Mouse (Mus musculus) forebrain, embryonic 15.5 days (tissue): ENCODE results near the gene Ssh1. TPM values are rescaled to one million over a fixed set of nuclear protein-coding genes. Genes with fewer than 3 reads are reported as not detected.

Source experiments
- ATAC-seq: fragments of 200-750 bp; cut with Nextera tagmentation; replicated peaks from 2 replicates; pipeline ENCODE4 v1.8.0; 2017; ENCODE audit warnings: mild to moderate bottlenecking, moderate TSS enrichment, moderate library complexity
- H3K27ac ChIP-seq: fragments of 300-500 bp; sonication (generic); replicated peaks from 2 replicates; pipeline ENCODE4 v1.5.1; 2015; ENCODE audit warnings: mild to moderate bottlenecking, inconsistent platforms
- H3K27me3 ChIP-seq: fragments of 300-500 bp; sonication (generic); 2 replicates; pipeline ENCODE4 v1.6.1; 2015; ENCODE audit warnings: inconsistent platforms
- H3K36me3 ChIP-seq: fragments of 300-500 bp; sonication (generic); 2 replicates; pipeline ENCODE4 v1.6.1; 2015; ENCODE audit warnings: mild to moderate bottlenecking, inconsistent platforms
- H3K4me1 ChIP-seq: fragments of 300-500 bp; sonication (generic); 2 replicates; pipeline ENCODE4 v1.6.1; 2015; ENCODE audit warnings: inconsistent platforms
- H3K4me2 ChIP-seq: fragments of 300-500 bp; sonication (generic); replicated peaks from 2 replicates; pipeline ENCODE4 v1.6.1; 2015; ENCODE audit warnings: mild to moderate bottlenecking, inconsistent platforms
- H3K4me3 ChIP-seq: fragments of 300-500 bp; sonication (generic); 2 replicates; pipeline ENCODE4 v1.5.1; 2015; ENCODE audit warnings: mild to moderate bottlenecking, inconsistent platforms
- H3K9ac ChIP-seq: fragments of 300-500 bp; sonication (generic); replicated peaks from 2 replicates; pipeline ENCODE4 v1.6.1; 2015; ENCODE audit warnings: mild to moderate bottlenecking, inconsistent platforms
- H3K9me3 ChIP-seq: fragments of 300-500 bp; sonication (generic); 2 replicates; pipeline ENCODE4 v1.6.1; 2016; ENCODE audit warnings: inconsistent platforms
- WGBS: fragments of 180-500 bp; shearing (Covaris S2); methylation state at CpG from one replicate; pipeline ENCODE4 v1.1.7; 2015; ENCODE audit warnings: mixed read lengths; 5-methylcytosine and 5-hydroxymethylcytosine counted together
- polyA plus RNA-seq: library from polyadenylated mRNA; unstranded; fragments of >200 nt; fragmentation: Nextera tagmentation; extraction: Ambion mirVana; gene quantifications from 2 replicates; pipeline ENCODE4 v1.2.1, GENCODE M21; 2015

Ssh1 gene
- polyA plus RNA-seq, 1 experiment from 2014 or later, result 12.8 TPM

- Histone ChIP-seq H3K27ac (no peak overlapping the region), H3K4me1 (peaks cover 63% of the 10 kb centered on the region), H3K4me3 (no peak overlapping the region), H3K9me3 (no peaks in the 10 kb centered on the region), H3K4me2 (no peak overlapping the region), H3K27me3 (no peaks in the 10 kb centered on the region), H3K9ac (no peak overlapping the region), H3K36me3 (no peaks in the 10 kb centered on the region)
- no peak for ATAC-seq
- WGBS, result 81% methylated on average over 12 of the region's 12 CpGs
Observed at GRCm38 (mm10) chr5:113899543-113899942, 94.2 kb downstream of the Ssh1 start.

DNA sequence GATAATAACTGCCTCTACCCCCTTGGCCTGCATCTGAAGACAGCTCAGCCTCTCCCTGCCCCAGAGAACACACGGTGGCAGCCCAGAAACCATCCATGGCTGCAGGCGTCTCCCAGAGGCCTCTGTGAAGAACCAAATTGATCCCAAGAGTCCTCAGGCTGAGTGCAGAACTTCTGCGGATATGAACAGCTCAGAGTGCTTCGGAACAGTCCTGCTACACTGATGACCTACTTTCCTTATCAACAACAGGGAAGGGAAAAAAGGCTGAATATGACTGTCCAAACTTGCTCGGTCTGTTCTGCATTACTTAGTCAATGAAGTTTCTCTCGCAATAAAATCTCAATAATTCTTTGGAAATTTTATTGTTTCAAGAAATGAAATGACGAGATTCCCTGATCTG, 101.7 kb downstream of the Ssh1 start:
- 87% methylated on average over 7 of the region's 7 CpGs for WGBS
- H3K27ac ChIP-seq, result no peak overlapping the region
- no peak overlapping the region for H3K4me2 ChIP-seq
- H3K4me3 ChIP-seq, result no peak overlapping the region
- no peaks in the 10 kb centered on the region for H3K27me3 ChIP-seq
- ATAC-seq, result no peak
- no peaks in the 10 kb centered on the region for H3K9me3 ChIP-seq
- peaks cover 40% of the 10 kb centered on the region for H3K4me1 ChIP-seq
- no peaks in the 10 kb centered on the region for H3K36me3 ChIP-seq
- no peak overlapping the region for H3K9ac ChIP-seq

DNA sequence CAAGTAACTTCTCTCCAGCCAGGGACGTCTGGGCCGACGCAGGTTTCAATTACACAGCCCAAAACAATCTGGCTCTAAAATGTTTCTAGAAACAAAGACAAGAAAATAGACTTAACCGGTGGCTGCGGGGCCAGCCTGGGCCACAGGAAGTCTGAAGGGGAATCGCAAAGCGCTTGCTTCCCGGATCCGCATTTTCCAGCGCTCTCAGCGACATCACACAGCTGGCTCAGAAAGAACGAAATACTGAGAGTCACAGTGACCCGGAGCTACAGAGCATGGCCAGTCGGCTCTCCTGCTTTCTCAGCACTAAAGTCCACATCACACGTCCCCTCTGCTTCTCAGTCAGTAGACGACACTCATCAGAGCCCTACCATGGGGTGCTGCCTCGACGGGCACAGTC, 102.8 kb downstream of the Ssh1 start:
- peaks cover 46% of the 10 kb centered on the region for H3K4me1 ChIP-seq
- WGBS, result 87% methylated on average over 18 of the region's 18 CpGs

GRCm38 (mm10) chr5:113889912-113890311, 103.8 kb downstream of the Ssh1 start:
- no peak overlapping the region for H3K9ac ChIP-seq
- WGBS, result 60% methylated on average over 4 of the region's 4 CpGs
- no peaks in the 10 kb centered on the region for H3K9me3 ChIP-seq
- H3K4me2 ChIP-seq, result no peak overlapping the region
- H3K4me3 ChIP-seq, result no peak overlapping the region
- H3K27ac ChIP-seq, result 0 out of 2 replicates have a peak overlapping the region, but pooled peaks have one; percentile 27
- H3K27me3 ChIP-seq, result no peaks in the 10 kb centered on the region
- peaks cover 56% of the 10 kb centered on the region for H3K4me1 ChIP-seq
- H3K36me3 ChIP-seq, result no peaks in the 10 kb centered on the region
- ATAC-seq, result no peak

More for the DNA sequence above, 102.8 kb downstream of the Ssh1 start:
- no peak for ATAC-seq
- peak overlapping the region; percentile 11; the same call in 1 of the 2 replicates for H3K27ac ChIP-seq
- no peak overlapping the region for H3K4me3 ChIP-seq
- no peaks in the 10 kb centered on the region for H3K36me3 ChIP-seq
- H3K27me3 ChIP-seq, result no peaks in the 10 kb centered on the region
- H3K9me3 ChIP-seq, result no peaks in the 10 kb centered on the region
- no peak overlapping the region for H3K9ac ChIP-seq
- no peak overlapping the region for H3K4me2 ChIP-seq

GRCm38 (mm10) chr5:113889181-113889906, 104.3 kb downstream of the Ssh1 start:
- Histone ChIP-seq H3K4me2 (no peak overlapping the region), H3K9me3 (no peaks in the 10 kb centered on the region), H3K36me3 (no peaks in the 10 kb centered on the region), H3K4me1 (peaks cover 62% of the 10 kb centered on the region), H3K27me3 (no peaks in the 10 kb centered on the region), H3K27ac (peak overlapping the region; percentile 51), H3K9ac (no peak overlapping the region), H3K4me3 (no peak overlapping the region)
- 34% methylated on average over 19 of the region's 19 CpGs for WGBS
- ATAC-seq, result no peak

GRCm38 (mm10) chr5:113888186-113888795, 105.4 kb downstream of the Ssh1 start:
- peak overlapping the region; percentile 51 for H3K27ac ChIP-seq
- no peaks in the 10 kb centered on the region for H3K36me3 ChIP-seq
- ATAC-seq, result no peak
- H3K9me3 ChIP-seq, result no peaks in the 10 kb centered on the region
- no peaks in the 10 kb centered on the region for H3K27me3 ChIP-seq
- H3K9ac ChIP-seq, result no peak overlapping the region
- 90% methylated on average over 5 of the region's 5 CpGs for WGBS
- no peak overlapping the region for H3K4me2 ChIP-seq
- peaks cover 72% of the 10 kb centered on the region for H3K4me1 ChIP-seq
- H3K4me3 ChIP-seq, result no peak overlapping the region

GRCm38 (mm10) chr5:113887132-113887531, 106.6 kb downstream of the Ssh1 start:
- Histone ChIP-seq H3K4me3 (no peak overlapping the region), H3K27me3 (no peaks in the 10 kb centered on the region), H3K4me2 (no peak overlapping the region), H3K9ac (no peak overlapping the region), H3K4me1 (peaks cover 84% of the 10 kb centered on the region), H3K36me3 (no peaks in the 10 kb centered on the region), H3K9me3 (no peaks in the 10 kb centered on the region), H3K27ac (no peak overlapping the region)
- WGBS, result 54% methylated on average over 11 of the region's 11 CpGs
- no peak for ATAC-seq

Other genes with a start within 250 kb of the Ssh1 start
- gene Sart3, start 221.4 kb downstream of the Ssh1 start, polyA plus RNA-seq, result 57.6 and 58.7 TPM in 2 replicates
- gene Iscu, start 221.1 kb downstream of the Ssh1 start, polyA plus RNA-seq, result 87.4 and 94.1 TPM in 2 replicates
- gene Tmem119, start 193.4 kb downstream of the Ssh1 start, polyA plus RNA-seq, result 4.9 and 5.1 TPM in 2 replicates
- gene Selplg, start 161.2 kb downstream of the Ssh1 start, polyA plus RNA-seq, result 1.8 TPM in 2 replicates
- 221 and 224 TPM in 2 replicates for gene Coro1c, start 85.1 kb downstream of the Ssh1 start, polyA plus RNA-seq
- not detected in 2 replicates for gene Dao, start 9.8 kb upstream of the Ssh1 start, polyA plus RNA-seq
- 18.4 and 20.4 TPM in 2 replicates for gene Usp30, start 71.6 kb upstream of the Ssh1 start, polyA plus RNA-seq
- gene Svop, start 97.7 kb upstream of the Ssh1 start, polyA plus RNA-seq, result 81.8 and 87.2 TPM in 2 replicates
- gene Alkbh2, start 134.3 kb upstream of the Ssh1 start, polyA plus RNA-seq, result 6.2 and 7.3 TPM in 2 replicates
- 22.7 and 25.8 TPM in 2 replicates for gene Ung, start 136.5 kb upstream of the Ssh1 start, polyA plus RNA-seq
- 1.6 and 3.0 TPM in 2 replicates for gene Acacb, start 152.6 kb upstream of the Ssh1 start, polyA plus RNA-seq